Mouse (Mus musculus) CD8-positive naive resting alpha-beta T cell, adult 2 months (primary cell): ENCODE data around the gene Eno2.
"Not testable (repeated sequence)": the region's sequence is repeated elsewhere in the genome, so short reads cannot be mapped to it uniquely, and the experiment has no call there.

ENCODE experiments used
- DNase-seq, 2 experiments: peaks; one replicate each; pipeline ENCODE4 v3.0.0; 2022; ENCODE audit warnings: low read depth in 2 of 2, low spot score in 2 of 2

Eno2 gene

DNA sequence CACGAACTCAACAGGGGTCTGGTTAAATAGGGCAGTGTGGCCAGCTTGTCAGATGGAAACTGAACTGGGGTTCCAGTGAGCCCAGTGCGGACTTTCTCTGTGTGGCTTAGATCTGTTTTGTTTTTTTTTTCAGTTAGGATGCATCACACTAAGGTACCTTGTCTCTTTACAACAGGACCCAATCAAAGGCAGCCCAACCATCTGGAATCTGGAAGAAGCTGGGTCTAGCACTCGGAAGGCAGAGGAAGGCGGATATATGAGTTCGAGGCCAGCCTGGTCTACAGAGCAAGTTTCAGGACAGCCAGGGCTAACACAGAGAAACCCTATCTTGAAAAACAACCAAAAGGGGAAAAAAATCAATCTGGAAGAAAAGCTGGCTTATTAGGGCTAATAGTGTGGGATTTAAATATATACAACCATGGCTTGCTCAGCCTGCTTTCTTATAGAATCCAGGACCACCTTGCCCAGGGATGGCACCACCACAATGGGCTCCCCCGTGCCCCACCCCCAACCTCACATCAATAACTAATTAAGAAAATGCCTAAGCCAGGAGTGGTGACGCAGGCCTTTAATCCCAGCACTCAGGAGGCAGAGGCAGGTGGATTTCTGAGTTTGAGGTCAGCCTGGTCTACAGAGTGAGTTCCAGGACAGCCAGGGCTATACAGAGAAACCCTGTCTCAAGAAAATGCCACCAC lies 37.1 kb upstream of the Eno2 start:
- DNase-seq = no peak

DNA sequence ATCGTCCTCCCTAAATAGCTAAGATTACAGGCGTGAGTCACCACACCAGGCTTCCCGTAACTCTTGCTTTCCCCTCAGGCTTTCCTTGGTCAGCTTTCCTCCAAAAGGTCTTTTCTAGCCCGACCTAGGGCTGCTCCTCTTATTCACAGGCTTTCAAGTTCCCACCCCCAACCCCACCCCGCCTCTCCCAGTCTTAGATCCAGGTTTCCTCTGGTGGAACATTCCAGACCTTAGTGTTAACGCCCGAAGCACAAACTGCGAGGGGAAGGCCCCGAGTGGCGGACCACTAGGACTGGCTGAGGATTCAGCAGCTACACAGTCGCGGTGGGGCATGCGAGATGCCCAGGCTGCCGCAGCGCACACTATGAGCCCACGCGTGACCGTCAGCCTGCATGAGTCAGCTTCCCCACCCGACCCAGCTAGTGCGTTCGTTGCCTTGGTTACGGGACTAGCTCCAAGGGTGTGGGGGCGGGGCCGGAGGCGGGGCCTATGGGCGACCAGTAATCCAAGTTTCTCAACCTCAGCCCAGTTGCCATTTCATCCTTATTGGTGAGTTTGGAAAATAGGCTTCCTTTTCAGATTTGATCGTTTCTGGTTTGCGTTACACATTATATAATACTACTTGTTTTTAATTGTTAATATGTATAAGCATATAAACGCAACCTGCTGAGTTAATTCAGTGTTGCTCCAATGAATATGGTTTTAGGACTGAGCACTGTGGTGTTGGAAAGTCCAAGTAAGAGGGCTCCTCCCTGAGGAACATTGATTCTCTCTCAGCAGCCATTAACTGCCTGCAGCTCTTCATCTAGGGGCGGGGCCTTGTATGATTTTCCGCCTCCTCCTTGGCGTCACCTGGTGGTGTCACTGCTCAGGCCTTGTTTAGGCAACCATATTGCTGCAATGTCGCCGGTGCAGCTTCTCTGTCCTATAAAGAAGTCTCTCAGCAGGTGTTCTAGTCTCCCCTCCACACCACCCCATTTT lies 36.2 kb upstream of the Eno2 start:
- DNase-seq = peak; percentile 48 to 60

DNA sequence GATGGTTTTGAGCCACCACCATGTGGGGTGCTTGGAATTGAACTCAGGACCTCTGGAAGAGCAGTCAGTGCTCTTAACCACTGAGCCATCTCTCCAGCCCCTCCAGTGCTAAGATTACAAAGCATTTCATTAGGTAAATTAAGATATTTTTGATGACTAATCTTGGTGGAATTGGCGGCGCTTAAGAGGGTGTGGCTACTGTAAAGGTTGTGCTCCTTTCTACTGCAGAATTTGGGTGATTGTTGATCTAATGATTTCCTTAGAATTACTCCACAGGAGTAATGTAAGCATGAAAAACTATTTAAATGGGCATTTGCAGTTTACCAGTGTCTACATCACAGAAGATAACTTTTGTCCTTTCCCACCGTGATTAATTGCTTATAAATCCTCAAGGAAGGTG lies 34.9 kb upstream of the Eno2 start:
- no peak for DNase-seq

- DNase-seq = not testable (repeated sequence)
These were observed 34.2 kb upstream of the Eno2 start for GRCm38 (mm10) chr6:124803691-124804090.

DNA sequence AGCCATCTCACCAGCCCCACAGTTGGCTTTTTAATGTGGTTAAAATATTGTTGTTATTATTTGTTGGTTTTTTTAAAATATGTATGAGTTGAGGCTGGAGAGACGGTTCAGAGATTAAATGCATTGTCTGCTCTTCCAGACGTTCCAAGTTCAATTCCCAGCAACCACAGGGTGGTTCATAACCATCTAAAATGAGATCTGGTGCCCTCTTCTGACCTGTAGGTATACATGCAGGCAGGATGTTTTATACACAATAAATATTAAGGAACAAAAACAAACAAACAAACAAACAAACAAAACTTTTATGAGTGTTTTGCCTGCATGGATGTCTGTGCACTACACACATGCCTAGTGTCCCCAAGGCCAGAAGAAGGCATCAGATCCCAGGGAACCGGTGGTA lies 33.6 kb upstream of the Eno2 start:
- no peak for DNase-seq

GRCm38 (mm10) chr6:124802400-124802799 lies 32.9 kb upstream of the Eno2 start:
- not testable (repeated sequence) for DNase-seq

- DNase-seq = no peak
These were observed 26.7 kb upstream of the Eno2 start for GRCm38 (mm10) chr6:124796200-124796599.

DNA sequence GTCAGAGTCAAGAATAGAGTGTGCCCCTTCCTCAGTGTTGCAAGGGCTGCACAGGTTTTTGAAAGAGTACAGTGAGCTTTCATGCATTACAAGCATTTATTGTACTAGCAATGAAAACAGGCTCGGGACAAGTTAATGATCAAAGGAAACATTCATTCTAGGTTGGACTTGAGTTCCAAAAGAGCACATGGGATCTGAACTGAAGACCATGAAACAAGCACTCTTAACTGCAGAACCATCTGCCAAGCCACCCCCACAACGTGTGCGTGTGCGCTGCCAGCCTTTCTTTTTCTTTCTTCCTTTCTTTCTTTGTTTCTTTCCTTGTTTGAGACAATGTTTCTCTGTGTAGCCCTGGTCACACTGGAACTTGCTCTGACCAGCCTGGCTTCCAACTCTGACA lies 26.3 kb upstream of the Eno2 start:
- DNase-seq = no peak

DNA sequence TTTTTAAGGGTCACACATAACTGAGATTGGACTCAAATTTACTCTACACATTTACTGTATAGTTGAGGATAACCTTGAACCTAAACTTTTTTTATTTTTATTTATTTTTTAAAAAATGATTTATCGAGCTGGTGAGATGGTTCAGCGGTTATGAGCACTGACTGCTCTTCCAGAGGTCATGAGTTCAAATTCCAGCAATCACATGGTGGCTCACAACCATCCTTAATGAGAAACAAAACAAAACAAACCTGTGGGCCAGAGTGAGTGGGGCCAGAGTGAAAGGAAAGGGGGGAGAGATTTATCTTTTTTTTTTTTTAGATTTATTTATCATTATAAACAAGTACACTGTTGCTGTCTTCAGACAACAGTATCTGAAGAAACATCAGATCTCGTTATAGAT lies 22.4 kb upstream of the Eno2 start:
- DNase-seq = no peak

GRCm38 (mm10) chr6:124790121-124790520 lies 20.6 kb upstream of the Eno2 start:
- no peak for DNase-seq

- no peak for DNase-seq
These were observed 20.0 kb upstream of the Eno2 start for GRCm38 (mm10) chr6:124789519-124789918.

- no peak for DNase-seq
These were observed 18.2 kb upstream of the Eno2 start for GRCm38 (mm10) chr6:124787722-124788121.

DNA sequence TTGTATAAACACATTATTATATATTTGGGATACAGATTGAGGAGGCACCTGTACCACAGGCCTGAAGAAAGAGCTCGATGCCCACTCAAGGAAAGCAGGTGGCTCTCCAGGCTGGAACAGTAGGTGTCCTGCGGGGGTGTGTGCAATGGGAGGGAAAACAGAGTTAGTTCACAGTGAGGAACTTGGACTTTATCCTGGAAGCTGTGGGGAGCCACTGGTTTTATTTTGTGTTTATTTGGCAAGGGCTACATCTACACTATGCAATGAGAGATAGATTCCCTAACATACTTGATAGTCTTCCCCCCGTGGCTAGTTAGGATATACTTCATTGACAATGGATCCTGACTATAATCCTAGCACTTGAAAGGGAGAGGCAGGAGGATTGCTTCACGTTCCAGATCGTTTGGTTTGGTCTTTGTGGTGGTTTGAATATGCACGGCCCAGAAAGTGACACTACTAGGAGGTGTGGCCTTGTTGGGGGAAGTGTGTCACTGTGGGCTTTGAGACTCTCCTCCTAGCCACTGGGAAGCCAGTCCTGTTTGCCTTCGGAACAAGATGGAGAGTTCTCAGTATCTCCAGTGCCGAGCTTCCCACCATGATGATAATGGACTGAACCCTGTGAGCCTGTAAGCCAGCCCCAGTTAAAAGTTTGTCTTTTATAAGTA lies 17.4 kb upstream of the Eno2 start:
- no peak for DNase-seq

DNA sequence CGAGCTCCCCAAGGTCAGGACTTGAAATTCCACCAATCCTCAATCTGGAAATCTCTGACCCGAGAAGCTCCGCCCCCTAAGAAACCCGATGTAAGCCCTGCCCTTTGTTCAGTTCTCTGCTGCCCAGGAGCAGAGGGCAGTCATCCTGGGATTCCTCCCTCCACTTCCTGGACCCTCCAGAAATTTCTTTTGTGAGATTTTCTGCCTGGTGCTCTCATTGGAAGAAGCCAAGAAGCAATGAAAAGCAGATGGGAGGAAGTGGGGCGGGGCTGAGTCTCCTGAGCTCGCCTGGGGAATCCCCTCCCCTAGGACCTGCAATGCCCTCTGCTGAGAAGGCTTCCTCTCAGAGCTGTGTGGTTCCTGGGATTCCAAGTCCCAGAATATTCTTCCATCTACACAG lies 13.0 kb upstream of the Eno2 start:
- no peak for DNase-seq

DNA sequence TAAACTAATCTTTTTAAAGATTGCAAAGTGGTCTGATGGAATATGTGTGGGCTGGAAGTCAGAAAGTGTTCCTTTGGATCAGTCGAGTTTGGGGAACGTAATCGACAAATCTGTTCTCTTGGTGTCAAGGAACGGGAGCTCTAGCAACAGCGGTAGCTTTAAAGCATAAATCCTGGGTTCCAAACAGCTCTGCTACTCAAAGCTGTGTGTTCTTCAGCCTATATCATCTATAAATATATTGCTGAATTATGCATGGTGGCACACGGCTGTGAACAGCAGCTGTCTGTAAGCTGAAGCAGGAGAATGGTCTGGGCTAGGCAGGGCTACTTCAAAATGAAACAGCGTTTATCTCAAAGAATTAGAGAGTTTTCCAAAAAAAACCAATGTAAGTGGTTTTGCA lies 11.4 kb upstream of the Eno2 start:
- no peak for DNase-seq

GRCm38 (mm10) chr6:124779984-124780416 lies 10.5 kb upstream of the Eno2 start:
- no peak for DNase-seq

DNA sequence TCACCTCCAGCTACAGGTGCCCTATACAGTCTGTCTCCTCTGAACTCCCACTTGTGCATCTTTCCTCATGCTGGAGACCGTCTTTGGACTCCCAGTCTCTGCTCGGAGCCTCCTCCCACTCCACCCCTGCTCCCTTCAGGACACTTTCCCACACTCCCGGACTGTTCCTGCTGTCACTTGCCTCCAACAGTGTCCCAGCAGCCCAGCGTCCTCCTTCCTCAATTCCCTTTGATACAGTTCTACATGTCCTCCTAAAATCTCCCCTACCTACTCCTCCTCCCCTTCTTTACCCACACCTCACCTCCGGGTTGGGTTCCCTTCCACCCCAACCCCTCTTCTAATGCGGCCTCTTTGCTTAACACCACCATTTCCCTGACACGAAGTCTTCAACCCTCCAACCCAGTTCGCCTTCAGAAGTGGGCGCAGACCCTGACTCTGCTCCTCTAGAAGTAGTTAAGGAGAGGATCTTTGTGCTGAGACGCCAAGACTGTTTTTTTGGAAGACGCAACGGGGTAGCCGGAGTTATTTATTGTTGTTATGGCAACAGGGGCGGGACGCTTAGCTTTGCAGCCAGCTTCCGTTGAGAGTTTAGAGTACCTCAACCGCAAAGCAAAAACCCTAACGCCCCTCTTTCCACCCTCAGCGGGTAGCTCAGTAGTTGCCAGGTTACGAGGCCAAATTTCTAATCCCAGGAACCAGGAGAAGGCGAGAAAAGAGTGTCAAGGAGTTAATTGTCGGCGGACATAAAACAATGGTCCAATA lies 9.9 kb upstream of the Eno2 start, which contains the start of gene Lrrc23:
Lrrc23 (minus strand) TSS at position 506 of the 762 bp plus-strand sequence.
- DNase-seq = peak; percentile 58 to 69

- no peak for DNase-seq
These were observed 1.0 kb upstream of the Eno2 start for GRCm38 (mm10) chr6:124770511-124770910.

DNA sequence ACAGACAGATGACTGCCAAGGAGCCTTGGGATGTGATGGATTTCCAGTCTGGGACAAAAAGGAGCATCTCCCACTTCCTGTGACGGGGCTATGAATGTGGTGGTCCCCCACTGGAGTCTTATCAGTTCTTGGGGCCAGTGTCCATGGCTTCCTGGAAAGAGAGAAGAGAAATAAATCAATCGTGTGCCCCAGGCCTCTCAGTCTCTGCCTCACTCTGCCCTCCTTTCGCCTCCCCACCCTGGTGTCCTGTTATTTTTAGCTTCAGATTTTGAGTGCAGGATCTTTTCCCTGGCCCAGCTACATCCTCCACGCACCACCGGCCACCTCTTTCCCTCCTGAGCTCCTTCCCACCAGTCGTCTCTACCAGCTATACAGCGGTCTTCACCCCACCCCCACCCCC lies 540 bp upstream of the Eno2 start:
- DNase-seq = no peak

DNA sequence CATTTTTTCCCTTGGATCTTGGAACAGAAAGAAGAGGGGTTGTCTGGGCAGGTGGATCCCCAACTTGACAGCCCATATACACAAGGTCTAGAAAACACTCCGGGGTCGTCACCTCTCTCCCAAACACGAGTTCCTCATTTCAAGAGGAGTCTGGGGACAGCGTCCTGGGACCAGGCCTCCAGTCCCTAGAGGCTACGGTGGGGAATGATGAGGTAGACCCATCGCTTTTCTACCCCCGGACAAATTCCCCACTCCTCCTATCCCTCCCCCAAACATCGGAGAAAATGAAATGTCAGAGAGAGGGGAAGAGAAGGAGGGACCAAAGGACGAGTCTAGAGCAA lies 799 bp downstream of the Eno2 start:
- DNase-seq = no peak
